Mouse (Mus musculus) liver, embryonic 12.5 days (tissue): Measurements from ENCODE around the gene Camsap2. TPM values are rescaled to one million over a fixed set of nuclear protein-coding genes. Genes with fewer than 3 reads are reported as not detected.
A peak's percentile ranks its signal among the peaks of the same experiment; 100 is the strongest.

ENCODE experiments used
- ATAC-seq: fragments of 200-750 bp; cut with Nextera tagmentation; 2 replicates; pipeline ENCODE4 v1.8.0; 2017; ENCODE audit warnings: moderate number of reproducible peaks, mild to moderate bottlenecking, moderate library complexity
- H3K27ac ChIP-seq: fragments of 300-500 bp; sonication (generic); 2 replicates; pipeline ENCODE4 v1.5.1; 2016; ENCODE audit warnings: mild to moderate bottlenecking
- H3K27me3 ChIP-seq: fragments of 300-500 bp; sonication (generic); replicated peaks from 2 replicates; pipeline ENCODE4 v1.6.1; 2016; ENCODE audit warnings: mild to moderate bottlenecking, moderate library complexity
- H3K36me3 ChIP-seq: fragments of 300-500 bp; sonication (generic); 2 replicates; pipeline ENCODE4 v1.6.1; 2016; ENCODE audit warnings: mild to moderate bottlenecking, moderate library complexity
- H3K4me1 ChIP-seq: fragments of 300-500 bp; sonication (generic); 2 replicates; pipeline ENCODE4 v1.6.1; 2016
- H3K4me2 ChIP-seq: fragments of 300-500 bp; sonication (generic); 2 replicates; pipeline ENCODE4 v1.6.1; 2016; ENCODE audit warnings: mild to moderate bottlenecking, moderate library complexity
- H3K4me3 ChIP-seq: fragments of 300-500 bp; sonication (generic); 2 replicates; pipeline ENCODE4 v1.5.1; 2016; ENCODE audit warnings: mild to moderate bottlenecking, moderate library complexity
- H3K9ac ChIP-seq: fragments of 300-500 bp; sonication (generic); 2 replicates; pipeline ENCODE4 v1.6.1; 2016; ENCODE audit warnings: mild to moderate bottlenecking, moderate library complexity
- H3K9me3 ChIP-seq: fragments of 300-500 bp; sonication (generic); replicated peaks from 2 replicates; pipeline ENCODE4 v1.6.1; 2016; ENCODE audit warnings: mild to moderate bottlenecking, moderate library complexity
- WGBS: fragments of 180-500 bp; shearing (Covaris S2); methylation state at CpG from one replicate; pipeline ENCODE4 v1.1.7; 2016; ENCODE audit not compliant: insufficient replicate concordance; 5-methylcytosine and 5-hydroxymethylcytosine counted together
- polyA plus RNA-seq: library from polyadenylated mRNA; unstranded; fragments of >200 nt; fragmentation: Nextera tagmentation; extraction: Ambion mirVana; gene quantifications from 2 replicates; pipeline ENCODE4 v1.2.1, GENCODE M21; 2016

Gene Camsap2
- polyA plus RNA-seq, 1 experiment from 2014 or later, result 10.9 TPM

- H3K9ac ChIP-seq, result no peak overlapping the region
- H3K27ac ChIP-seq, result no peak overlapping the region
- no peak for ATAC-seq
- no peak overlapping the region for H3K4me3 ChIP-seq
- H3K36me3 ChIP-seq, result no peaks in the 10 kb centered on the region
- H3K4me1 ChIP-seq, result 0 out of 2 replicates have a peak, but pooled peaks cover 6% of the 10 kb centered on the region
- H3K27me3 ChIP-seq, result peaks cover 50% of the 10 kb centered on the region
- WGBS, result 66% methylated on average over 10 of the region's 10 CpGs
- H3K4me2 ChIP-seq, result no peak overlapping the region
- H3K9me3 ChIP-seq, result no peaks in the 10 kb centered on the region
Observed at GRCm38 (mm10) chr1:136254503-136255065, 91.3 kb downstream of the Camsap2 start.

GRCm38 (mm10) chr1:136253472-136253871, 92.4 kb downstream of the Camsap2 start:
- Histone ChIP-seq H3K9ac (no peak overlapping the region), H3K4me1 (0 out of 2 replicates have a peak, but pooled peaks cover 6% of the 10 kb centered on the region), H3K9me3 (no peaks in the 10 kb centered on the region), H3K27me3 (peaks cover 39% of the 10 kb centered on the region), H3K36me3 (no peaks in the 10 kb centered on the region), H3K4me3 (no peak overlapping the region), H3K4me2 (no peak overlapping the region), H3K27ac (no peak overlapping the region)
- no peak for ATAC-seq
- WGBS, result 8% methylated on average over 2 of the region's 2 CpGs

GRCm38 (mm10) chr1:136249662-136250061, 96.2 kb downstream of the Camsap2 start:
- no peaks in the 10 kb centered on the region for H3K9me3 ChIP-seq
- ATAC-seq, result no peak
- peaks cover 4% of the 10 kb centered on the region; the same call in 1 of the 2 replicates for H3K27me3 ChIP-seq
- no peaks in the 10 kb centered on the region for H3K4me1 ChIP-seq
- H3K36me3 ChIP-seq, result no peaks in the 10 kb centered on the region
- H3K4me3 ChIP-seq, result no peak overlapping the region
- H3K9ac ChIP-seq, result no peak overlapping the region
- H3K4me2 ChIP-seq, result no peak overlapping the region
- WGBS, result 16% methylated on average over 5 of the region's 5 CpGs
- no peak overlapping the region for H3K27ac ChIP-seq

- no peak for ATAC-seq
- no peaks in the 10 kb centered on the region for H3K4me1 ChIP-seq
- H3K27ac ChIP-seq, result no peak overlapping the region
- 66% methylated on average over 5 of the region's 5 CpGs for WGBS
- no peak overlapping the region for H3K4me2 ChIP-seq
- H3K27me3 ChIP-seq, result peaks cover 4% of the 10 kb centered on the region; the same call in 1 of the 2 replicates
- no peaks in the 10 kb centered on the region for H3K36me3 ChIP-seq
- no peaks in the 10 kb centered on the region for H3K9me3 ChIP-seq
- no peak overlapping the region for H3K4me3 ChIP-seq
- no peak overlapping the region for H3K9ac ChIP-seq
Observed at GRCm38 (mm10) chr1:136247393-136247792, 98.5 kb downstream of the Camsap2 start.

- no peak overlapping the region for H3K27ac ChIP-seq
- H3K4me1 ChIP-seq, result no peaks in the 10 kb centered on the region
- no peaks in the 10 kb centered on the region for H3K9me3 ChIP-seq
- no peaks in the 10 kb centered on the region; the same call in 1 of the 2 replicates for H3K27me3 ChIP-seq
- ATAC-seq, result no peak
- no peaks in the 10 kb centered on the region for H3K36me3 ChIP-seq
- H3K4me3 ChIP-seq, result no peak overlapping the region
- WGBS, result 63% methylated on average over 4 of the region's 5 CpGs
- H3K4me2 ChIP-seq, result no peak overlapping the region
- H3K9ac ChIP-seq, result no peak overlapping the region
Observed at GRCm38 (mm10) chr1:136244469-136244868, 101.4 kb downstream of the Camsap2 start.

- H3K9me3 ChIP-seq, result no peaks in the 10 kb centered on the region
- no peaks in the 10 kb centered on the region for H3K36me3 ChIP-seq
- no peaks in the 10 kb centered on the region for H3K4me1 ChIP-seq
- no peak overlapping the region for H3K27ac ChIP-seq
- H3K27me3 ChIP-seq, result peaks cover 9% of the 10 kb centered on the region
- 60% methylated on average over 7 of the region's 7 CpGs for WGBS
- H3K4me2 ChIP-seq, result no peak overlapping the region
- no peak for ATAC-seq
- no peak overlapping the region for H3K4me3 ChIP-seq
- H3K9ac ChIP-seq, result no peak overlapping the region
Observed at GRCm38 (mm10) chr1:136241801-136242200, 104.1 kb downstream of the Camsap2 start.

GRCm38 (mm10) chr1:136238495-136238894, 107.4 kb downstream of the Camsap2 start:
- 55% methylated on average over 4 of the region's 4 CpGs for WGBS
- Histone ChIP-seq H3K9ac (no peak overlapping the region), H3K4me1 (peaks cover 12% of the 10 kb centered on the region), H3K27ac (no peak overlapping the region), H3K4me3 (no peak overlapping the region), H3K36me3 (no peaks in the 10 kb centered on the region), H3K9me3 (no peaks in the 10 kb centered on the region), H3K4me2 (no peak overlapping the region), H3K27me3 (peaks cover 42% of the 10 kb centered on the region)
- no peak for ATAC-seq

GRCm38 (mm10) chr1:136234595-136235092, 111.3 kb downstream of the Camsap2 start:
- Histone ChIP-seq H3K4me3 (peak overlapping the region; percentile 54), H3K4me1 (peaks cover 29% of the 10 kb centered on the region), H3K27me3 (peaks cover 81% of the 10 kb centered on the region), H3K27ac (no peak overlapping the region), H3K9ac (peak overlapping the region; percentile 23; the same call in 1 of the 2 replicates), H3K9me3 (no peaks in the 10 kb centered on the region), H3K36me3 (no peaks in the 10 kb centered on the region), H3K4me2 (peak overlapping the region; percentile 70)
- WGBS, result 3% methylated on average over 9 of the region's 9 CpGs
- ATAC-seq, result 0 out of 2 replicates have a peak, but pooled peaks have one; percentile 19

GRCm38 (mm10) chr1:136233892-136234594, 111.9 kb downstream of the Camsap2 start, which contains the start of gene Inava:
TSS of gene Inava (minus strand) at chr1:136234264.
- Histone ChIP-seq H3K9ac (peak within 1 kb of the TSS; percentile 23; the same call in 1 of the 2 replicates), H3K9me3 (no peaks in the 10 kb centered on the region), H3K27me3 (peaks cover 87% of the 10 kb centered on the region), H3K4me2 (peak within 1 kb of the TSS; percentile 70), H3K27ac (no peak within 1 kb of the TSS), H3K36me3 (no peaks in the 10 kb centered on the region), H3K4me1 (peaks cover 35% of the 10 kb centered on the region), H3K4me3 (peak within 1 kb of the TSS; percentile 54)
- under 1% methylated on average over 51 of the region's 51 CpGs for WGBS
- peak; percentile 53; the same call in 1 of the 2 replicates for ATAC-seq

GRCm38 (mm10) chr1:136232986-136233790, 112.7 kb downstream of the Camsap2 start:
- peaks cover 44% of the 10 kb centered on the region for H3K4me1 ChIP-seq
- H3K4me2 ChIP-seq, result peak overlapping the region; percentile 70
- no peak overlapping the region for H3K27ac ChIP-seq
- no peak overlapping the region for H3K9ac ChIP-seq
- no peak for ATAC-seq
- WGBS, result 5% methylated on average over 23 of the region's 23 CpGs
- no peaks in the 10 kb centered on the region for H3K36me3 ChIP-seq
- peak overlapping the region; percentile 54 for H3K4me3 ChIP-seq
- peaks cover 95% of the 10 kb centered on the region for H3K27me3 ChIP-seq
- H3K9me3 ChIP-seq, result no peaks in the 10 kb centered on the region

GRCm38 (mm10) chr1:136232285-136232926, 113.5 kb downstream of the Camsap2 start:
- ATAC-seq, result no peak
- 6% methylated on average over 9 of the region's 9 CpGs for WGBS
- H3K4me3 ChIP-seq, result no peak overlapping the region

More at GRCm38 (mm10) chr1:136232285-136232926, 113.5 kb downstream of the Camsap2 start:
- H3K9me3 ChIP-seq, result no peaks in the 10 kb centered on the region
- H3K27ac ChIP-seq, result no peak overlapping the region
- H3K36me3 ChIP-seq, result no peaks in the 10 kb centered on the region
- peaks cover 98% of the 10 kb centered on the region for H3K27me3 ChIP-seq
- H3K4me2 ChIP-seq, result peak overlapping the region; percentile 70; the same call in 1 of the 2 replicates
- H3K4me1 ChIP-seq, result peaks cover 50% of the 10 kb centered on the region
- H3K9ac ChIP-seq, result no peak overlapping the region
